Mouse (Mus musculus): ENCODE measurements around the gene Wdr5.

Wdr5 gene

GRCm38 (mm10) chr2:27514639-27515328, at the start of gene Wdr5:
TSS of gene Wdr5 (plus strand) at chr2:27515157.
- DNase-seq (ENCODE audit: low read depth, low spot score), result peak; percentile 86

GRCm38 (mm10) chr2:27469292-27469990, 45.5 kb upstream of the Wdr5 start:
- no peak for DNase-seq (ENCODE audit: low read depth, low spot score)

- no peak for DNase-seq (ENCODE audit: low read depth, low spot score)
Measured at GRCm38 (mm10) chr2:27469991-27470355, 45.0 kb upstream of the Wdr5 start.

GRCm38 (mm10) chr2:27470535-27470934, 44.4 kb upstream of the Wdr5 start:
- no peak for DNase-seq (ENCODE audit: low read depth, low spot score)

- no peak for DNase-seq (ENCODE audit: low read depth, low spot score)
Measured at GRCm38 (mm10) chr2:27471170-27471584, 43.8 kb upstream of the Wdr5 start.

GRCm38 (mm10) chr2:27473061-27473765, 41.7 kb upstream of the Wdr5 start:
- DNase-seq (ENCODE audit: low read depth, low spot score), result no peak

GRCm38 (mm10) chr2:27473911-27474310, 41.0 kb upstream of the Wdr5 start:
- DNase-seq (ENCODE audit: low read depth, low spot score), result no peak

GRCm38 (mm10) chr2:27474621-27475484, 40.1 kb upstream of the Wdr5 start:
- DNase-seq (ENCODE audit: low read depth, low spot score), result peak; percentile 35

- DNase-seq (ENCODE audit: low read depth, low spot score), result peak; percentile 86
Measured at GRCm38 (mm10) chr2:27475495-27476302, 39.3 kb upstream of the Wdr5 start.

GRCm38 (mm10) chr2:27476303-27477192, 38.4 kb upstream of the Wdr5 start:
- peak; percentile 6 for DNase-seq (ENCODE audit: low read depth, low spot score)

- no peak for DNase-seq (ENCODE audit: low read depth, low spot score)
Measured at GRCm38 (mm10) chr2:27479821-27480220, 35.1 kb upstream of the Wdr5 start.

- DNase-seq (ENCODE audit: low read depth, low spot score), result no peak
Measured at GRCm38 (mm10) chr2:27480367-27480766, 34.6 kb upstream of the Wdr5 start.

- DNase-seq (ENCODE audit: low read depth, low spot score), result no peak
Measured at GRCm38 (mm10) chr2:27482265-27482861, 32.6 kb upstream of the Wdr5 start.

GRCm38 (mm10) chr2:27486725-27487124, 28.2 kb upstream of the Wdr5 start:
- DNase-seq (ENCODE audit: low read depth, low spot score), result no peak

GRCm38 (mm10) chr2:27487336-27488049, 27.5 kb upstream of the Wdr5 start:
- DNase-seq (ENCODE audit: low read depth, low spot score), result no peak

GRCm38 (mm10) chr2:27488362-27488761, 26.6 kb upstream of the Wdr5 start:
- no peak for DNase-seq (ENCODE audit: low read depth, low spot score)

GRCm38 (mm10) chr2:27490939-27491338, 24.0 kb upstream of the Wdr5 start:
- DNase-seq (ENCODE audit: low read depth, low spot score), result no peak

GRCm38 (mm10) chr2:27493971-27494370, 21.0 kb upstream of the Wdr5 start:
- DNase-seq (ENCODE audit: low read depth, low spot score), result no peak
